Mouse (Mus musculus) bone marrow macrophage, adult 2 months (primary cell): Measurements from ENCODE around the gene Pkd1l2.

Experiments used
- CTCF ChIP-seq: IDR thresholded peaks from 2 replicates; pipeline ENCODE4 v1.5.1; 2012; ENCODE audit warnings: low read depth, mild to moderate bottlenecking, low read length, moderate library complexity
- POLR2A ChIP-seq: IDR thresholded peaks from 2 replicates; pipeline ENCODE4 v1.6.1; 2012; ENCODE audit warnings: mild to moderate bottlenecking, low read depth, low read length, borderline replicate concordance

- TF ChIP-seq POLR2A, result no peak
- TF ChIP-seq CTCF, result no peak
Observed at GRCm38 (mm10) chr8:117079652-117080051, 2.6 kb downstream of the Pkd1l2 start.
